Mouse (Mus musculus): Measurements from ENCODE around the gene Phlpp2.
A peak's percentile ranks its signal among the peaks of the same experiment; 100 is the strongest.

Gene Phlpp2

DNA sequence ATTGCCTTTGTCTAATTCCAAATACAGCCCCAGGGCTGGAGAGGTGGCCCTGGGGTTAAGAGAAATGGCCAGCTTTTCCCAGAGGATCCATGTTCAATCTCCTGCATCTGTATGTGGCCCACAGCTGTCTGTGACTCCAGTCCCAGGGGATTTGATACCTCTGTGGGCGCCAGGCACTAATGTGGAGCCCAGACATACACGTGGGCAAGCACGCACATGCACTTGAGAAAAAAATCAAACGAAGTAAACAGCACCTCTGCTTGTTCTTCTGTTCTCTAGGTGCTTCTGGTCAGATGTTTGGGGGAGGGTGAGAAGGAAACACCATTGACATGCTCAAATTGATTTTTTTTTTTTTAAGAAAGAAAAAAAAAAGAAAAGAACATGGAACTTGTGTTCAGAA lies 95.8 kb downstream of the Phlpp2 start:
- DNase-seq, result peak; percentile 66

DNA sequence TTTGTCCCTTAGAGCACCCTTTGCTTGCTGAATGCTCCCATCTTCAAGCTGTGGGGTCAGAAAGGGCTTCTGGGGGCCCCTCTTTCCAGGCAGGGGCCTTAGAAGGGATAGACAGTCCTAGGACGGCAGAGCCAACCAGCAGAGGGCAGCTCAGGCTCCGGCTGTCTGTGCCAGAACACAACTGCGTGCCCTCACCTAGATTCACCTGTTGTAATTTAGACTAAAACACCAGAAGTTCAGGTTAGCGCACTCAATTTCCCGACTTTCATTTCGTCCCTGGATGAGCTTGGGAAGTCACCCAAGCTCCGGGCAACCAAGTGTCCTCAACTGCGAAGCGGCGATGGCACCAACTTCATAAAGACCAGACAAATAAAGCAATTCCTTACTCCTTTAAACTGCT lies 100.5 kb downstream of the Phlpp2 start:
- peak; percentile 61 for DNase-seq

DNA sequence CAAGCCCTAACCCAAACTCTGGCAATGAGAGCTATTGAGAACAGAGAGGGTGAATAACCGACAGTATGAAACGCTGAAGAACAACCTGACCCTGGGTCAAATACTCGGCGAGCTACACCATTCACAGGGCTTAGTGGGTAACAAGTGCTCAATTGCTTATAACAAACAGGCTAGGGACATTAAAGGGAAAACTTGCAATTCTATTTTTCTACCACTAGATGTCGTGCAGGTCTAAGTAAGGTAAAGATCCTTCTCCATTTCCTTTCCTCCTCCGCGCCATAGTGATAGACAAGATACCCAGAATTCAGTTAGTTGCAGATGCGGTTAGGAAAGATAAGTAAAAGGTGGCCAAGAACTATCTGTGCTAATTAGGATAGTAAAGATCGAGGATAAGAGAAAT lies 102.0 kb downstream of the Phlpp2 start:
- peak; percentile 1 for DNase-seq

DNA sequence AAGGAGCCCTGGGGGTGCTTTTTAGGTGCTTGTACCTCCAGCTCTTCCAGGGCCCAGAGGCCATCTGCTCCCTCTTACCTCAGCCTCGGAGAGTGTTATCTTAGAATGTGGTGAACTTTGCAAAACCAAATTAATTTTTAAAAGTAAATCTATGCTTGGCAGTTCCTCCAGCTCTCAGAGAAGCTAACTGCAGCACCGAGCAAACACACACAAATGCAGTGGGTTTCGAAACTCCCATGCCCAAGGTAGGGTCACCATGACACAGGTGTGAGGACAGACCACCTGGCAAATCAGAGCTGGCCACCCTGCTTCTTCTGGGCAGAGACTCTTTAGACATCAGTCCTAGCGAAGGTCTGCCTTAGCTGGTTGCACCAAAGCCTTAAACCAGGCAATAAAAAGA lies 104.6 kb downstream of the Phlpp2 start:
- DNase-seq, result no peak

DNA sequence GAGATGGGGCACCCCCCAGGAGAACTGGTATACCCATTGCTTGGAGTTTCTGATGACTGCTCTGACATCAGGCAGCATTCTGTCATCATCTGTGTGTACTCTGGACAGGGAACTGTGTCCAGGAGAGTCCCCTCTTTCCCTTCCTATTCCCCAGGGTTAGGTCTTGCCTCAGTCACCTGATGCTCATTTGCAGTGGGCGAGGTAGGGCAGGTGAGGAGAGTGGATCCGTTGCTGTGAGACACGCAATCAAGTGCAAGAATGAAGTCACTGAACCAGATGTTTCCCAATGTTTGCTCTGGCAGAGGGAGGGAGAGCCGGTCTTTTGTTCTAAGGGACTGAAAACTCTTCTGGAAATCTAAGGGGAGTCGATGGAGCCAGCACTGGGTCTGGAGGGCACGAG lies 111.0 kb downstream of the Phlpp2 start:
- peak; percentile 15 for DNase-seq

DNA sequence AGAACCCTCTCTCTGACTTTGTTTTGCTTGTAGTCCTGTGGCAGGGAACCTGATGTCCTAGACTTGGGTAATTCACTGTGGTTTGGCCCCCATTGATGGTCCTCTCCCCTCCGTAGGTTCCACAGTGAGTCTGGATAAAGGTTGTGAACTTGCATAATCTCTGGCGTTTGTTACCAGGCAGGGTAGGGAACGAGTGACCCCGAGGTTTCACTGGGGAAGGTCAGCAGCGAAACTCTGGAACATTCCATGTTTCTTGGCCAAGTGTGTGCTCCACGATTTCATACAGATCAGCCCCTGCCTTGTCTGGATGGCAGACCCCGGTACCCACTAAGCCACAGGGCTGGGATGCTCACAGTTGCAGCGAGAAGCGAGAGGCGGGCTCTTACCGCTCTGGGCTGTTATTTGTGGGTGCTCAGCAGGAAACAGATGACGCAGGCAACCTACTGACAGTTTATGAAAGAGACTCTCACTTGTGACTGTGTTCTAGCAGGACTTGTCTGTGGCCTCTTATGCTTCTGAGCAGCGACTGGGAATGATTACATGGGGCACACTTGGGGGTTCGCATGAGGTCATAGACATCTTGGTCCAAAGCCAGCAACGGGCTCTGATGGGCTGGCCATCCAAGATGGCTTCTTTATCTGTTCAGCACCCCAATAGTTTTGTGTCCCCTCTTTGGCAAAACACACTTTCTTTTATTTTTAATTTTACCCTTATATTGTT lies 114.2 kb downstream of the Phlpp2 start:
- peak; percentile 63 for DNase-seq

DNA sequence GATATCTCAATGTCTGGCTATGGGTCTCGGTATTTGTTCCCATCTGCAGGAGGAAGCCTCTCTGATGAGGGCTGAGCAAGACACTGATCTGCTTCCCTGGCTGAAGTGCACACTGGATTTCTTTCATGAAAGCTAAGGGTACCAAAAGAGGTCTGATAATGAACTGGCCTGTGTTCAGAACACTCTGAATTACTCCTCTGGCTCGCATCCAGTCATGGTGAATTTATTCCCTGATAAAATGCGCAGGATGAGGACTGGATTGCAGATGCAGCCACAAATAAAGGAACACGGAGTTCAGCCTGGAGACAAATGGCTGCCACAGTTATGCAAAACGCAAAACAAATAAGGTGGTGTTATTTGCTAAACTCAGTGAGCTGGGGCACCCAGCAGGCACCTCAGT lies 115.6 kb downstream of the Phlpp2 start:
- DNase-seq, result peak; percentile 82

DNA sequence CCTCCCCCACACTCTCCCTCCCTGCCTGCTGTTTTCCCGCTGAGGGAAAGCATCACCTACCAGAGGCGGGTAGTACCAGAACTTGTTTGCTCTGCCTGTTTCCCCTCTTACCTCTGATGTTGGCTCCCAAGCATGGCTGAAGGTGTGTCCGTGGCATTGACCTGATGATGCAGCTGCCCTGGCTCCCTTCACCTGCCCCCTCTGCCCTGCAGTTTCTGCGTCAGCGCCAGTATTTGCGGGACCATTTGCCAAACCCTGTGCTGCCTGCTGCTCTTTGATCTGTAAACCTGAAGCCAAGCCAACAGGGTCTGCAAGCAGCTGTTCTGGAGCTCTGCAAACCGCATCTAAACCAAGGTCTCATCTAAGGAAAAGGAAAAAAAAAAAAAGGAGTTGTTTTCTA lies 118.0 kb downstream of the Phlpp2 start:
- DNase-seq, result peak; percentile 91

DNA sequence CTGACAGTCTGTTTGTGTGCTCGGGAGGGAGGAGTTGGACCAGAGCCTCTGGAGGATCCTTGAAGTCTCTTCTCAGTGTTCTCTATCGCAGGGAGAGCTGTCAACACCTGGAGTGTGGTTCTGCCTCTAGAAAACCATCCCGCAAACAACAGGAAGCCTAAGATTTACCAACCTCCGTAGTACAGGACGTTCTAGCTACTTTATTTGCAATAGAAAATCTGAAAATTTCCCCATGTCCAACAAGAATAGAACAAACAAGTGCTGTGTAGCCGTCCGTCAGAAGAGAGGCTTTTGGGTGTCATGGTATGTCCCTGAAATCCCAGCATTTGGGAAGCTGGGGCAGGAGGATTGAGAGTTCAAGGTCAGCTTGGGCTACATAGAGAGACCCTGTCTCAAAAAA lies 119.4 kb downstream of the Phlpp2 start:
- DNase-seq, result peak; percentile 85

DNA sequence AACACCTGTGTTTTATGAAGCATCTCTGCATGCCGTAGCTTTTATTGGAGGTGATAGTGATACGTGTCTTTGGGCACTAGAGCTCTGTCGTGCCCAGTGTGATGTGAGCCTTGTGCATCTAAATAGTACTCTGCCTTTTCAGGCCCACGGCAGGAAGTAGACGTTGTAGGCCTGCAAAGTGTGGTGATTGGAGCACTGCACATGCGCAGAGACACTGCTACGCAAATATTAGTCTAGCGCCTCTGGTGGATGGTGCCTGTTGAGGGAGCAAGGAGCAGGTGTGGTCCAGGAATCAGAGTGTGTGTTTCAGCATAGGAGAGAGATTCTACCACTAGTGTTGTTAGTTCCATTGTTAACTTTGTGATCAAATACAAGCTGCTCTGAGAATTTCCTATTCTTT lies 120.8 kb downstream of the Phlpp2 start:
- peak; percentile 66 for DNase-seq

DNA sequence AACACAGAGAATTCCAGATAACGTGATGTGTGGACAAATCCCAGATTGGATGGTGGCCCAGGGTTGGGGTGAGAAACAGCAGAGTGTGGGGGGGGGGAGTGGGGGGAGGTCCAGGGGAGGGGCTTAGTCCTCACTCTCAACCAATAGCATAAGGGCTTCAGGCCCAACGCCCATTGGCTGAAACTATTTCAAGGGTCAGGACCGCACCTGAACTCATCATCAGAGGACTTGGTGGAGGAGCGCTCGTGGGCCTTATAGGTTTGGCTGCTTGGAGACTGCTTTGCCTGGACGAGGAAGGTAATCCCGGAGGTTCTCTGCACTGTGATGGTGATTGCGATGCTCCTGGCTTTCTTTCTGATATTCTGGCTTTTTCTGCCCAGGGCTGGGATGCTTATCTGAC lies 121.9 kb downstream of the Phlpp2 start, which contains the start of gene Tat:
Gene Tat, plus strand, starts transcription at position 214 of the 400 bp plus-strand sequence.
- DNase-seq, result peak; percentile 74

DNA sequence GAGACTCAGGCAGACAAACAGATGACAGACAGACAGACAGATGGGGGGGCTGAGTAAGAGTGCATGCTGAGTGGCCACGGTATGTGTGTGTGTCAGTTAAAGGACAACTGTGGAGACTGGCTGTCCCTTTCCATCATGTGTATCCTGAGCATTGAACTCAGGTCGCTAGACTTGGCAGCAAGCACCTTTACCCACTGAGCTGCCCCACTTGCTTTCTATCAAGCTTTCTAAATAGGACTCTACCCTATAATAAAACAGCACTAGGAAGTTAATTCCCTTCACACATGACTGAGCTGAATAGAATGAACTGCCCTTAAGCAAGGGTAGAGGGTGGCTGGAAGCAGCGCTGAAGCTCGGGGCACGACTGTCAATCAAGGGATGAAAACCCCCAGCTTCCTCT lies 123.8 kb downstream of the Phlpp2 start:
- DNase-seq, result peak; percentile 52

DNA sequence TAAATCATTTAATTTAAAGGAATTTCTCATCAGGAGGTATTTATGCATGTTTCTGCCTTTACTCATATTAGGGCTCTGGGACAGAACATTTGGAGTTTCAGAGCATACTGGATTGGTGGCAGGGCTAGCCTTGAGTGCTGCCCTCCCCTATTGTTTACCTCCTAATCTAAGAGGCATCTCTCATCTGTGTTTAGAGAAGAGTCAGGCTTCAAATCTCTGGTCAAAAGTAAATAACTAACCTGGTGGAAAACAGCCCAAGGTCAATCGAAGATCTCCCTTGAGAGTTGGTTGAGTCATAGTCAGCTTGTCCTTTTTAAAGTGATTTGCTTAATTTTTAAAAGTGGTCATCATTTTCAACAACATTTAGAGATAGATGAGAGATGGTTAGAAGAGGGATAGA lies 124.6 kb downstream of the Phlpp2 start:
- DNase-seq, result no peak
